Mouse (Mus musculus) right cerebral cortex, postnatal 4 days (tissue): ENCODE data around the gene Ccdc61.
A peak's percentile ranks its signal among the peaks of the same experiment; 100 is the strongest.
"Not testable (repeated sequence)": the region's sequence is repeated elsewhere in the genome, so short reads cannot be mapped to it uniquely, and the experiment has no call there.

Experiments
- DNase-seq: peaks from one replicate; pipeline ENCODE4 v3.0.0-alpha.2; 2022

Gene Ccdc61

DNA sequence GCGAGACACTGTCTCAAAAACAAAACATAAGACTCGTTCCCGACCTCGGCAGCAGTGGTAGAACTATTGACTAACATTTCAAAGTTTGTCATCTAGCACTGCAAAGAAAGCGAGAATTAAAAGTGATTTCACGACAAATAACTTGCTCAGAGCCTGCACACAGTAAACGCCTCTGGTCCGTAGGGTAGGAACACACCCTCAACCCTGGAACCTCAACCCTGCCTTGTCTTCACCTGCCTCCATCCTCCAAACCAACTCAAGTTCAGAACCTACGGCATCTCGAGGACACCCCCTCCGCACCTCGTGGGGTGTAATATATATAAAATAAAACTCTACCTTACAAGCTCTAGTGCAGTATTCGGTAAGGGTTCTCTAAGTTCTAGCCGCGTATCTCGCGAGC lies 418 bp downstream of the Ccdc61 start:
- DNase-seq = no peak

DNA sequence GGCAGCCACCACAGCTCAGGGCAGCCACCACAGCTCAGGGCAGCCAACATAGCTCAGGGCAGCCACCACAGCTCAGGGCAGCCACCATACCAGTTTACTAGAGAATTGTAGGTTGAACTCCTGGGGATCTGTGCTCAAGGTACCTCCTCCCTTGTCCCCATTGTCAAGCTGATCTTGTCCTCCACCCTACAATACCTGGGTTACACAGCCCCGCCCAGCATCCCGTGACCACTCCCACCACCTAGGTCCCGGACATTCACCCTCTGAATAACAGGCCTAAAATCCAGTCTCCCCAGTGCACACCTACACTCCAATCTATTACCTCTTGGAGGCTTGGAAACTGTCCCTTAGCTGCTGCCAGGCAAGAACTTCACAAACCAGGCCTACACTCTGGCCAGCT lies 5.2 kb downstream of the Ccdc61 start:
- DNase-seq = no peak

DNA sequence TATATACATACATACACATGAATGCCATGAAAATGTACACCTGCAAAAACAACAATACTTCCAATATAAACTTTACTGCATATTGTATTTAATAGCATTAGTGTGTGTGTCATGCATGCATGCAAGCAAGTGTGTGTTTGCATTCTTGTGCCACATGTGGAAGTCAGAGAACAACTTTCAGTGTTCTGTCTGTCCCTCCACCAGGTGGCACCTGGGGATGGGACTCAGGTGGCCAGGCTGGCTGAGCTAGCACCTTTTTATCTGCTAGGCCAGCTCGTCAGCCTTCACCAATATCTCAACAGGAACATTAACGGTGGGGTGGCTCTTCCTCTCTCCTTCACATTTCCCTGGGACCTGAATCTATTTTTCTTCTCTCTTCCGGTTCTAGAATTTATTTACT lies 7.7 kb downstream of the Ccdc61 start:
- no peak for DNase-seq

DNA sequence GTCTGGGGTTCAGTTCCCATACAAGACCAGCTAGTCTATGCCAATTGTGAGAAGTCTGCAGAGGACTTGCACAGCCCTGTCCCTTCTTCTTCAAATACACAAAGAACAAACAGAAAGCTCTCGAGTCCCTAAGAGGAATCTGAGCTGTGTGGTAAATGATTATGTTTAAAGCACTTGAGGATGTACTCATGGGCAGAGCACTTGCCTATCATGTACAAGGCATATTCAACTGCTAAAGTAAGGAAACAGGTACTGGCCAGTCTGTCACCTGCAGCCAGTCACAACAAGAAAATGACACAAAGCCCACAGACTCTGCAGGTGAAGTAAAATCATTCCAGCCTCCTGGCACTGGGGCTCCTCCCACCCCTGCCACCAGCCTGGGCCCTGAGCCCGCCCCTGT lies 9.7 kb downstream of the Ccdc61 start:
- DNase-seq = no peak

DNA sequence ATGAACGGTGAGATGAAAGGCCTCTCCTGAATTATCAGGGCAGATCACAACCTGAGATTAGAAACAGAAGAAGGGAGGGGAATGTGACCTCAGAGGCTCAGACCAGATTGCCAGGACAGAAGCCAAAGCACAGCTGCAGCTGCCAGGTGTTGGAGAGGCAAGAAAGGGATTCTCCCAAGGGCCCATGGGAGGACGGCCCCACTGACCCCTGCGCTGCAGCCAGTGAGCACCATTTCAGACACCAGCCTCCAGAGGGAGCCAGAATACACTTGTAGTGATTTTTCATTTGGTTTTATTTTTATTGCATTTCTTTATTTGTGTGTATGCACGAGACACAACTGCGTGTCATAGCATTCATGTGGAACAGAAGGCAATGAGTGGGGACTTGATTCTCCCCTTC lies 13.7 kb downstream of the Ccdc61 start:
- peak; percentile 57 for DNase-seq

DNA sequence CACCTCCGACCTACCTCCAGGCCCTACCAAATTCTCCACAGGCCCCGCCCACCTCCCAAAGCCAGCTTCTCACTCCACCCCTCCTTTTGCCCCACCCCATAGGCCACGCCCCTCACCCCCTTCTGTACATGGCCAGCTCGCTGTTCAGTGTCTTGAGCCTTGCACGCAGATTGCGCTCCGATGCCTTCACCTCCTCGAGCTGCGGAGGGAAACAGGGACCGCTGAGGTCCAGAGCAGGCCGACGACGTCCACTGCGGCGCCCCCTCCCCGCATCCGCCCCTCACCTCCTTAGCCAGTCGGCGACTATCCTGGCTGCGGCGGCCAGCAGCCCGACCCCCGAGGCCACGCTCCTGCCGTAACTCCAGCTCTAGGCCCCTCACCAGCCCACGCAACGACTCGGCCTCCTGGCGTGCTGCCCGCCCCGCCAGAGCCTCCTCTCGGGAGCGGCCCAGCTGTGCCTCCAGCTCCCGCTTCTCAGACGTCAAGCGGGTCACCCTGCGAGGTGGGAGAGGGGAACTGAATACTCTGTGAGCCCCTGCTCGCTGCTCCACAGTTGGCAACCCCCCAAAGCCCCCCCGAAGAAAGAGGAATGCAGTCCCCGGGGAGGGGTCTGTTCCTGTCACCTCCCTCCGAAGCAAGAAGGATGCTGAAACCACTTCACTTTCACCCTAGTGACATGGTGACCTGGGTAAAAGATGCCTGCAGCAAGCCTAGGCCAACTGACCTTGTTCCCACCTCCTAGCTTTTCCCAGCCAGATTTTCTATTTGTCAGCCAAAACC lies 16.4 kb downstream of the Ccdc61 start:
- peak; percentile 65 for DNase-seq

DNA sequence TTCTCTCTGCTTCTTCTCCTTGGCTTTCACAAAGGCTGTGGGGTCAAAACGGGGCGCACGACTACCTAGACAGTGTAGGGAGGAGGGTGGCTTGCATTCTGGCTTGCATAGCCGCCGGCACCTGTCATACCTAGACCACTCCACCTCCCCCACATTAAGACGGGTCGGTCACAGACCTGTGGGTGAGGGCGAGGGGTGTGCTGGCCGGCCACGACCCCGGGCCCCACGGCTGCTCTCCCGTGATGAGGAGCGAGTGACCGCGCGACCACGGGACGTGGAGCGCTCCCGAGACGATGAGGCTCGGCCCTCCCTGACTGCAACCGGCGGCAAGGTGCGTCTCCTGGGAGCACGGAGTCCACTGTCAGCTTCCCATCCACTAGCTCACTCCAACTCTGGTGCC lies 17.2 kb downstream of the Ccdc61 start:
- DNase-seq = no peak

DNA sequence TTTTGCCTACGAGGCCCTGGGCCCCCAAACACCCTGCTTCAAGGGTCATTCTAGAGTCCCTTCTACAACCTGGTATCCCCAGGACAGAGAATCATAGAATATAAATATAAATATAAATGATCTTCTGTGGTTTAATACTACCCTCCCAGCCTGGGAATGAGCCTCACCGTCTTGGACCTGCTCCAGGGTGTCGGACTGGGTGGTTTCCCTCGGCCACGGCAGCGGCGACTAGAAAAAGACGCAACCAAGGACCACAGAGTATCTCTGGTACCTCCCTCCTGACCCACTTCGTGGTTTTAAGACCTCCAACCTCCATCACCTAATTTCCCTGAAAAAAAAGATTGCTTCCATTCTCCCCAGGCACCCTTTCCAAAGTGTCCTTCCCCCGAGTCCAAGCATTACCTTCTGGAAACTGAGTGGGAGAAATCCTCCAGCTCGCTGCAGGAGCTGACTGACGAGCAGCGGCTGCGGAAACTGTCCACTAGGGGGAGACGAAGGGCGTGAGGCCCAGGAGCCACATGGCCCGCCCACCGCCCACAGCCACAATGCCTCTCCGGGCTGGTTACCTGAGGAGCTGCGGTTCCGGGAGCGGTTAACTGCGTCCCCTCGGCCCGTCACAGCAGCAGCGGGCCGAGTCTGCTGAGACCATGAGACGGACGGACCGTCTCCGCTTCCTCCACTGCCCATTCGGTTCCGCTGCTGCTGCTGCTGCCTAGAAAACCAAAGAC lies 18.2 kb downstream of the Ccdc61 start:
- peak; percentile 92 for DNase-seq

DNA sequence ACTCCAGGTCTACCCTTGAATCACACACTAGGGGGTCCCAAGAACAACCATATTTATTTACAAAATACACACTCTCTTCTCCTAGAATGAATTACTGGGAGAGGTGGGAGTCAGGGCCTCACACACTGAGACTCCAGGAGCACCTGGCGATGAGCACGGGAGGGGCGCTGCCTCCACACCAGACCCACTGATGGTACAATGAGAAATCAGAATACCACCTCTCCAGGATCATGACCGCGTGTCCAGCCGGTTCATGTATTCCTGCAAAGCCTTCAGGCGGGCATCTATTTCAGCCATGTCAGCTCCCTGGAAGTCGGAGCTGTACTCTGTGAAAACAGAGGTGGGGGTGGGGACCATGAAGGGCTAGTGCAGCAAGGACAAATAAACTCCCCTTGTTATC lies 19.4 kb downstream of the Ccdc61 start:
- DNase-seq = no peak

DNA sequence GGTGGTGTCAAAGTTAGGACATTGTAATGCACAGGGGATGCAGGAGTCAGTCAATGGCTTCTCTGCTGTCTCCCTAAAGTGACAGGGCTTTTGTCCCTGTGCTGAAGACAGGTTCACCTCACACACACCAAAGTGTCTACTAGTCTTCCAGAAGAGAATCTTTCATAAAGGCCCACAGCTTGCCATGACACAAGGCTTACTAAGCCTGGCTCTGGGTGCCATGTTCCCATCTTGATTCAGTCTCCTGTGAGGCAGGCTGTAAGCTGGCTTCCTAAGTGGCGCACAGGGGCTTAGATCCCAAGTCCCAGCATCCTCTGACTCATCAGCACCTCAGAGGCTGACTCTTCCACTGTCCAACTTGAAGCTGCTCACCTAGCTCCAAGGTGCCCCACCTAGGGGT lies 23.3 kb downstream of the Ccdc61 start:
- DNase-seq = no peak

DNA sequence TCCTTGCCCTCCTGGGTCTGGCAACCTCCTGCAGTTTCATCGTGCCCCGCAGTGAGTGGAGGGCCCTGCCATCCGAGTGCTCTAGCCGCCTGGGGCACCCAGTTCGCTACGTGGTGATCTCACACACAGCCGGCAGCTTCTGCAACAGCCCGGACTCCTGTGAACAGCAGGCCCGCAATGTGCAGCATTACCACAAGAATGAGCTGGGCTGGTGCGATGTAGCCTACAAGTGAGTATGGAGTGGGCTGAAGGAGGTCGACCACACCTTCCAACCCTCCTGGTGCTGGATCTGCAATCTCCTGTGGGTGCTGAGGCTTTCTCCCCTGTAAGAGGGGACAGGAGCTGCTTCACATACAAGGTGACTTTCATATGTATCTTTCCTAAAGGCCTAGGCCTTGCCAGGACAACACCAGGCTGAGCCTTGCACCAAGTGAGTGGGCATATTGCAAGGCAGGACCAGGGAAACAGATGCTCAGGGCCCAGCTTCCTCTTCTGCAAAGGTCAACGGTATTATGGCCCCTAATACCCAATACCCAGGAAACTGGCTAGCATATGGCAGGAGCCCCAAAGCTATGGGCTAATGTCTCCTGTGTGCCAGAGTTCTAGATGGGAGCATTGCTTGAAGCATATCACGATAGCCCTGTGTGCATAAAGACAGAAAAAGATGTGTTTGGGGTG lies 25.3 kb downstream of the Ccdc61 start:
- DNase-seq = no peak

DNA sequence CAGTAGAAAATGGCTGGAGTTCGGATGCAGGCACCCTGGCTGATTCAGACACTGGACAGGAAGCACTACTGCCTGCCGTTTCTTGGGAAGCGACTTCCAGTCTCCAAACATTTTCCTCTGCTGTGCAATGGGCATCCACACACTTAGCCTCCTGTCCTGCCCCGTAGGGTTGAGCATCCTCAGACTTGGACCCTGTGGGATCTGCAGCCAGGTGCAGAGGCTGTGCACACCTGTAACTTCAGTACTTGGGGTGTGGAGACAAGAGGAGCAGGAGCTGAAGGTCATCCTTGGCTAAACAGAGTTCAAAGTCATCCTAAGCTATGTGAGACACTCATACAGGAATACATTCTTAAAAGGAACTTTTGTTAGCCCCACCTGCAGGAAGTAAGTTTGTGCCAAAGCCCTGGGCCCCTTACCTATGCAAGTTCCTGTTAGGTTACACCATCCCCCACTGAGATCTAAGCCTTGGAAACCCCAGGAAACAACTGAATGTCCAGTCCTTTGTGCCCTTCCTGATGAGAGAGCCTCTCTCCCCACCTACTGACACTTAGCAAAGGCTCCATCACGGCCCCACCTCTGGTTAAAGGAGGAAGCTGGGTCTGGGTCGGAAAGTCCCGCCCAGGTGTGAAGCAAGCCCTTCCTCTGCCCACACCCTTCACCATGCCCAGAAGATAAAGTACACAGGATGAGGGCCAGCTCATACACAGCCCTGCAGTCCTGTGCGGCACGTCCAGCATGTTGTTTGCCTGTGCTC lies 26.0 kb downstream of the Ccdc61 start:
- no peak for DNase-seq

DNA sequence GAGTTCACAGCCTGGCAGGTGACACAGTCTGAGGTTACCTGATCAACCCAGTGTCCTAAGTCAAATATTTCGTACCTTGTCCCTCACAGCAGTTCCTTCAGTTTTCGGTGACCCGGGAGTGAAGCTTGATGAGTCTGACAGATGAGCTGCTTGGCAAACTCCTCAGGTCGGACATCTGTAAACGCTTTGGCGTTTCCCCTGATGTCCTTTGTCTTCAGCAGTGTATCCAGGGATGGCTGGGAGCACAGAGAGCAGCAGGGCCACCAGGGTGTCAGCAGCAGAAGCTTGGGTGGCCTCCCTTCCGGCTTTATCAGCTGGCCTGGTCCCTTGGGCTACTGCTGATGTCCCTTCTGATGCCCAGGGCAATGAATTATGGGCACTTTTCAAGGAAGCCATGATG lies 31.5 kb downstream of the Ccdc61 start:
- DNase-seq = no peak

DNA sequence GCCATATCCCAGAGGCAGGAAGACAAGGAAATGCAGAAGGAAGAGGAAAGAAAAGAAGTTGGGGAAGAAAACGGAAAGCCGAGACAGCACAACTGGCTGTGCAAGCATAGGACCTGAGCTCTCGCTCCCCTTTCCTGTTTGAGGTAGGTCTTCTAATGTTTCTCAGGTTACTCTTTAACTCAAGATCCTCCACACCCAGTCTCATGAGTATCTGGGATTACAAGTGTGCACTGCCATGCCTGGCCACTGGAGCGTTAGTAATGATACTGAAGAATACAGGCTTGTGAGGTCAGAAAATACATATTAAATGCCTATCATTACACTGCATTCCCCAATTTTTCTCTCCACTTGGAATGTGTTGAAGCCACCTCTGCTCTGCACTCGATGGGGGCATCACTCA lies 34.8 kb downstream of the Ccdc61 start:
- DNase-seq = no peak

DNA sequence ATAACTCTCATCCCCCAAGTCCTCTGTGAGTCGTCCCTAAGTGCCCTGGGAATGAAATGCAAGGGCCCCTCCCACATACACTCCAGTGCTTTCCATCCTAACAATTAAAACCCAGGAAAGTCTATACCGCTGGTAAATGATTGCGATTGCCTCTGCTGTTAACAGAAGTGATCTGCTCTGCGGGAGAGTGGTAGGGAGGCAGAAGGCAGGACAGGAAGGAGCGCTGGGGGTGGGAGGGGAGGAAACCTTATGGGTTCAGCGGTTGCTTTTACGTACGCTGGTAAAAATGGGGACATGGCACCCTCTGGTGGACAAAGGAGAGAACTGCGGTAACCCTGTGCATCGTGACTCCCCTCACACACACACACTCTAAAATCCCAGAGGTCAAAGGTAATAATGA lies 37.0 kb downstream of the Ccdc61 start:
- peak; percentile 68 for DNase-seq

DNA sequence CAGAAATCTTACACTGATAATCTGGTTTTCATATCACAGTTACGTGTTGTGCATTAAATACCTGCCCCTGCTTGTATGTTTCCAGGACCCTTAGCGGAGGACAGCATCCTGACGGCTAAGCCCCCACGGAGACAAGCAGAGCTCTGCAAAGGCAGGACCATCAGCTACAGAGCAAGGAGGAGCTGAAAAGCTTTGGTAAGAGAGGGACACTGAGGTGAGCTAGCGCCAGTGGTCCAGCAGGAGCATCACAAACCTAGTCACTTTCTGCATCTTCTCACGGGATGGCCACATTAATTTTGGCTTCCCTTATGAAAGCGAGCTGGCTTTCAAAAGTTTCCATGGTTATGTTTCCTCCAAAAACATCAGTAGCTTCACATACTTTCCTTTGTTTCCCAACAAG lies 37.4 kb downstream of the Ccdc61 start:
- DNase-seq = no peak

DNA sequence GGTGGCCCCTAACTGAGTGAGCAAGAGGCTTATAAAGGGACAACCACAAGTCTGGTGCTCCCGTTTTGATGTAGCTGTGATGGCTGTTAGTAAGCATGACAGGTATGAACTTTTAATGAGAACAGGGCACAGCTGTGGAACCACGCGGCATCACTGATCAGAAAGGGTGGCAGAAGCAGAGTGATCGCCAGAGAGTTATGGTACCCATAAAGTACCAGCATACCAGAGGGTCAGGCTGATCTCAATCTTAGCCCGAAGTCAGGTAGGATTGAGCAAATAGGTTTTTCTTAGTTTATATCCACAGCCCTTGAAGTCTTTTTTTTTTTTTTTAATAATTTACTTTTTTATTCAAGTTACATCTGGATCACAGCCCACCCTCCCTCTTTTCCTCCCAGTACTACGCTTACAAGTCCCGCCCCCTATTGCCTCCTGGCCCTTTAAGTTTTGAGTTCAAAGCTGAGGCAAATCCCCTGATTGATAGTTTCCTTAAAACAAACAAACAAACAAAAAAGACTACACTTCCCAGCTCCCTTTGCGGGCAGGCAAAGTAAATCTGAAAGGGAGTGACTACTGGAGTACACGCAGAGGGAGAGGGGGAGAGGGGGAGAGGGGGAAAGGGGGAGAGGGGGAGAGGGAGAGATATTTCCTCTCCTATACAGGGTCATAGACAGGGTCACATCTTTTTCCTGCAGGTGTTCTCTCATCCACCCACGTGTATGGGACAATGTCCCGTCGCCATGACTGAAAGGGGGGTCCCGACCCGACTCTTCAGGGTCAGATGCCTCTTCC lies 38.0 kb downstream of the Ccdc61 start:
- DNase-seq = no peak

DNA sequence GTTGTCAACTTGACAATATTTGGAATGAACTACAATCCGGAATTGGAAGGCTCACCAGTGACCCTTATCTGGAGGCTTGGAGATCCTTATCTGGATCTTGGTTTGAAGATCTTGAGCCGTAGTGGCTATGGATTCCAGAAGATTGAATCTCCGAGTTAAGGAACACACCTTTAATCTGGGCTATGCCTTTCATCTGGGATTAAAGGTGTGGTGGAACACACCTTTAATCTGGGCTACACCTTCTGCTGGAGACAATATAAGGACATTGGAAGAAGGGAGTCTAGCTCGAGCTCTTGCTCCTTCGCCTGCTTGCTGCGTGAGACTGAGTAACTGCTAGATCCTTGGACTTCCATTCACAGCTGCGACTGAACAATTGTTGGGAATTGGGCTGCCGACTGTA lies 39.2 kb downstream of the Ccdc61 start, which contains the start of gene Pglyrp1:
Gene Pglyrp1 (plus strand): TSS at position 301 of the 400 bp plus-strand sequence.
- DNase-seq = not testable (repeated sequence)

DNA sequence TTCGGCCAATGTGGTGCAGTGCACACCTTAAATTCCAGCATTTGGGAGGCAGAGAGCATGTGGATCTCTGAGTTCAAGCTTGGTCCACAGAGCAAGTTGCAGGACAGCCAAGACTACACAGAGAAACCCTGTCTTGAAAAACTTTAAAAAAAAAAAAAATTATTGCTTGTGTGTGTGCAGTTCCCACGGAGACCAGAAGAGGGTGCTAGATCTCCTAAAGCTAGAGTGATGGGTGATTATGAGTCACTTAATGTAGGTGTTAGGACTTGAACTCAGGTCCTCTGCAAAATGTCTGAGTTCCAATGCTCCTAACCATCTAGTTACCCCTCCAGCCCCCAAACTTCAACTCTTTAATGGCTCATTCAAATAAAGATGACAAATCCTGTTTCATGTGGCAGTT lies 41.7 kb downstream of the Ccdc61 start:
- DNase-seq = no peak

DNA sequence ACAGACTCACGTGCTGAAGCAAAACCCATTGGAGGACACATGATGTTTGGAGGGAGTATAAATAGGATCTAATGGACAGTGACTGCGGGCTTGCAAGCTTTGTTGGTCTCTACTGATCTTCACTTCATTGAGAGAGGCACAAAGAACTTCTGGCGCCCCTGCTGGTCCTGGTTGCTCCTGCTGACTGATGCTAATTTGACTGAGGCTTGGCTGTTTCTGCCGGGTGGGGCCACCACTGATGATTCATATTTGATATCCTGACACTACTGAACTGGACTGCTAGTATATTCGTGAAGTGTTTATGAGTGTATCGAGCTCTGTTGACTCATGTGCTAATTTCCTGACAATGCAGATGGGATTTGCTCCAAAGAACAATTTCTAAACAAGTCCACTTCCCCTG lies 47.4 kb downstream of the Ccdc61 start:
- DNase-seq = no peak

DNA sequence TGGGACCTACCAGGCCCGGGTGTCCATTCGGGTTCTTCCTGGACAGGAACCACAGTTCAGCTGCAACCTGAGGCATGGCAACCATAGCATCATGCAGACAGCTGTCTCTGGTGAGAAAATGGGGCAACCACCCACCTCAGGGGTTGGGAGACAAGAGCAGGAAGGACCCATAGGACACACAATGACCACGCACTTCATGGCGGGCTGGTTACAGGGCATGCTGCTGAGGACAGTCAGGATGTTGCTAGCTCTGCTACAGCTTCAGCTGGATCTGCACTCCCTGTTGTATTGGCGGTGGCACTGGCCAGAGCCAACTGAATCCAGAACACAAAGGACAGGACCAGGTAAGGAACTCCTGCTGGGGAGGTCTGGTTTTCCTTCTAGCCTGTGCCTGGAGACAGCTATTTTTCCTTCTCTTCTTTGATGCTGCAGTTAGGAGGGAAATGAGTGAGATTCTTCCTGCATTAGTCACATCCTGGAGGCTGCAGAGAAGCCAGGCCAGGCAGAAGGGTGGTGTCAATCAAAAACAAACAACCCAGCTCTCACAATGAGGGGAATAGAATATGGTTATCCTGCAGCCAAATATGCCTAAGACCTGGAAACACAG lies 51.8 kb downstream of the Ccdc61 start:
- no peak for DNase-seq

DNA sequence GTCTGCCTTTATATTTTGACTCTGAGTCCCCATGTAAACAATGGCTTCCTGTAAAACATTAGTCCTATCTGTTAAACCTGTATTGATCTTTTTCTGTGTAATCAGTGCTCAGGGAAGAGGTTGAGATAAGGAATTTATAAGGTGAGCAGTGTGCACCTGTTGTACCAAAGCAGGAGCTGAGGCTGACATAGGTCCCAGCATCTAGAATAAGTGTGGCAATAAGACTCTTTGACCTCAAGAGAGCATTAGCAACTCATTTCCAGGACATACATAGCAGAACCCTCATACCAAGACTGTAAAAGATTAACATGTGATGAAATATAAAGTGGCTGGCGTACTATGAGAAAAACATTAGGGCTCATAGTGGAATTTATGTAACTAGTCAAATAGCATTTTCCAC lies 61.8 kb downstream of the Ccdc61 start:
- DNase-seq = no peak
